ENCODE assay signal across 8 mouse cellular contexts in the genomic region with DNA sequence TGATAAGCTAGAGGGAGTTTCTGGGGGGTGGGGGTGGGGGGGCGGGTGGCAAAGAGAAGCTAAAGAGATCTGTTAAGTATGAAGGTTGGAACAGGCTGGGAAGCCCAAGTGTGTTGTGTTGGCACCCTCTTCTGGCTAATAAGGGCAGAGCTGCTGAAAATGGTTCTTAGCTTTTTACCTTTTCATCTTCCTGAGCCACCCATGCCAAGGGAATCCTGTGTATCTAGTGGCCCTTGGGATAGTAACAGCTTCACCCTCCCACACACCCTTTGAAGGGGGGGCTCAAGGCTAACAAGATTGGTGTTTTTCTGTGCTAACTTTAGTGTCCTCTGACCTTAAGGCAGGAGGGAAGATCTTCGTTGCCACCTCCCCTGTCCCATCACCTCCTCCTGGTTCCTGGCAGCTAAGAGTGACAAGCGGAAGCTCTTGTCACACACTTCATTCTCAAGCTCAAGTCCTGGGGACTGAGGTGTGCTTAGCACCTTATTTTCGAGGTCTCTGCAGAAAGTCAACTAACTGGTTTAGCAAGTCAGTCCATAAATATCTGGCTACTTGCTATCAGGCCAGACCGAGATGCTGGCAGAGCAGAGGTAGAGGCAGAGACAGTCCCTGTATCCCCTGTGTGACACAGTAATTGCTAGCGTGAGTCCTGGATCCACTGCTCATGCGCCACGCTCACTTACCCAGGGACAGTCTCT. TPM values are rescaled to one million over a fixed set of nuclear protein-coding genes. Genes with fewer than 3 reads are reported as not detected.
A peak's percentile ranks its signal among the peaks of the same experiment; 100 is the strongest.
DNase-seq lines count a peak whose midpoint lies in the region; ATAC-seq and TF ChIP-seq lines count a peak whose summit lies in the region.

No protein-coding gene starts in this region.

- DNase-seq in right cerebral cortex, adult 18-20 months, result peak; percentile 32
- no peak for DNase-seq in right cerebral cortex, postnatal 36 days (ENCODE audit: low spot score in 2 of 2)
- peak; percentile 74 for DNase-seq in brain, embryonic 14.5 days (ENCODE audit: low read depth)
- peak; percentile 39 for DNase-seq in hindbrain, embryonic 11.5 days (ENCODE audit: low spot score)
- peak; percentile 46 to 51 for DNase-seq in layer of hippocampus, postnatal 10 days (ENCODE audit: low spot score in 2 of 2)
- peak; percentile 63 for DNase-seq in lung, postnatal 36 days
- DNase-seq in right cerebral cortex, postnatal 4 days, result peak; percentile 24

- 71% methylated on average over 8 of the region's 8 CpGs for WGBS in hindbrain, embryonic 11.5 days

- H3K27ac ChIP-seq in hindbrain, embryonic 11.5 days (ENCODE audit: low read depth, low read length), result no peak overlapping the region

- H3K4me1 ChIP-seq in hindbrain, embryonic 11.5 days (replicated peaks; ENCODE audit: control insufficient read depth, insufficient read depth, low read length), result no peaks in the 10 kb centered on the region

- no peaks in the 10 kb centered on the region for H3K27me3 ChIP-seq in hindbrain, embryonic 11.5 days (ENCODE audit: control insufficient read depth, insufficient read depth, low read length)

- H3K36me3 ChIP-seq in hindbrain, embryonic 11.5 days (ENCODE audit: control insufficient read depth, insufficient read depth, low read length), result no peaks in the 10 kb centered on the region

- H3K4me2 ChIP-seq in hindbrain, embryonic 11.5 days (replicated peaks; ENCODE audit: low read depth, low read length), result no peak overlapping the region

- TF ChIP-seq POLR2A in brain, embryonic 14.5 days (IDR thresholded peaks at IDR 0.05; ENCODE audit: borderline replicate concordance, extremely low read depth, insufficient read depth, insufficient read length, poor library complexity, severe bottlenecking), result no peak

- H3K9ac ChIP-seq in hindbrain, embryonic 11.5 days (ENCODE audit: low read depth, low read length), result no peak overlapping the region

- peak; percentile 70; the same call in 1 of the 2 replicates for TF ChIP-seq CTCF in brain, embryonic 14.5 days (IDR thresholded peaks at IDR 0.05; ENCODE audit: borderline replicate concordance, extremely low read depth, insufficient read depth, insufficient read length)

- H3K4me3 ChIP-seq in hindbrain, embryonic 11.5 days (ENCODE audit: low read depth, low read length), result no peak overlapping the region

- H3K9me3 ChIP-seq in hindbrain, embryonic 11.5 days (ENCODE audit: control insufficient read depth, low read length), result no peaks in the 10 kb centered on the region

- no peak for ATAC-seq in hindbrain, embryonic 11.5 days (ENCODE audit: low FRiP score)
- ATAC-seq in erythroblast, adult 5-6 weeks (replicated peaks; ENCODE audit: low FRiP score, poor library complexity, severe bottlenecking), result no peak

RNA-seq across cellular contexts. Expression of a gene that starts 18.1 kb away (rescaled TPM):
- polyA plus RNA-seq in brain, embryonic 14.5 days (2012; rRNA removed), result 20.2 and 24.9 TPM in 2 replicates
- 34.2 and 42.8 TPM in 2 replicates for polyA plus RNA-seq in hindbrain, embryonic 11.5 days (2014; fragmentation: Nextera tagmentation; extraction: Ambion mirVana)
- 10 to 100 TPM; 17.2 to 17.6 TPM for total RNA-seq in layer of hippocampus, postnatal 10 days (2021)
- total RNA-seq in erythroblast, adult 5-6 weeks (2015; ENCODE audit: low replicate concordance), result 18.6 and 20.7 TPM in 2 replicates
- total RNA-seq in erythroblast, adult 5-6 weeks (2017; ENCODE audit: low replicate concordance), result 9.3 and 33.3 TPM in 2 replicates

RNA-seq across cellular contexts. Expression of a gene that starts 35.3 kb away (rescaled TPM):
- polyA plus RNA-seq in brain, embryonic 14.5 days (2012; rRNA removed), result 39.4 and 40.8 TPM in 2 replicates
- 46.7 and 47.8 TPM in 2 replicates for polyA plus RNA-seq in hindbrain, embryonic 11.5 days (2014; fragmentation: Nextera tagmentation; extraction: Ambion mirVana)
- total RNA-seq in layer of hippocampus, postnatal 10 days (2021), result 10 to 100 TPM; 46.9 to 49.1 TPM
- 14.0 and 40.7 TPM in 2 replicates for total RNA-seq in erythroblast, adult 5-6 weeks (2015; ENCODE audit: low replicate concordance)
- 16.6 and 25.2 TPM in 2 replicates for total RNA-seq in erythroblast, adult 5-6 weeks (2017; ENCODE audit: low replicate concordance)

RNA-seq across cellular contexts. Expression of a gene that starts 42.5 kb away (rescaled TPM):
- not detected in 2 replicates for polyA plus RNA-seq in brain, embryonic 14.5 days (2012; rRNA removed)
- polyA plus RNA-seq in hindbrain, embryonic 11.5 days (2014; fragmentation: Nextera tagmentation; extraction: Ambion mirVana), result not detected in 2 replicates
- total RNA-seq in layer of hippocampus, postnatal 10 days (2021), result not detected
- not detected in 2 replicates for total RNA-seq in erythroblast, adult 5-6 weeks (2015; ENCODE audit: low replicate concordance)
- not detected in 2 replicates for total RNA-seq in erythroblast, adult 5-6 weeks (2017; ENCODE audit: low replicate concordance)

Comparison
In these comparisons a context has a peak if more than half of its experiments do, and no peak if none do; other contexts are left out.
1. DNase-seq: peak in right cerebral cortex, adult 18-20 months (single experiment), brain, embryonic 14.5 days (single experiment), hindbrain, embryonic 11.5 days (single experiment), layer of hippocampus, postnatal 10 days (2 of 2), lung, postnatal 36 days (single experiment) and right cerebral cortex, postnatal 4 days (single experiment); none in right cerebral cortex, postnatal 36 days (0 of 2).